Mouse (Mus musculus) lung, embryonic 16.5 days (tissue): ENCODE results near the gene Poc1a. TPM values are rescaled to one million over a fixed set of nuclear protein-coding genes. Genes with fewer than 3 reads are reported as not detected.

Experiments used
- ATAC-seq: fragments of 200-750 bp; cut with Nextera tagmentation; 2 replicates; pipeline ENCODE4 v1.8.0; 2017; ENCODE audit warnings: low read depth, mild to moderate bottlenecking, moderate library complexity
- H3K27ac ChIP-seq: fragments of 300-500 bp; sonication (generic); 2 replicates; pipeline ENCODE4 v1.5.1; 2014; ENCODE audit warnings: mild to moderate bottlenecking, control low read depth, low read length
- H3K27me3 ChIP-seq: fragments of 300-500 bp; sonication (generic); 2 replicates; pipeline ENCODE4 v1.6.1; 2014; ENCODE audit warnings: low read depth, low read length, mixed read lengths; ENCODE audit not compliant: control insufficient read depth, insufficient read depth
- H3K36me3 ChIP-seq: fragments of 300-500 bp; sonication (generic); 2 replicates; pipeline ENCODE4 v1.6.1; 2014; ENCODE audit warnings: low read length; ENCODE audit not compliant: control insufficient read depth, insufficient read depth
- H3K4me1 ChIP-seq: fragments of 300-500 bp; sonication (generic); replicated peaks from 2 replicates; pipeline ENCODE4 v1.6.1; 2014; ENCODE audit warnings: low read length, mixed read lengths; ENCODE audit not compliant: control insufficient read depth, insufficient read depth
- H3K4me2 ChIP-seq: fragments of 300-500 bp; sonication (generic); 2 replicates; pipeline ENCODE4 v1.6.1; 2014; ENCODE audit warnings: low read depth, low read length, control low read depth
- H3K4me3 ChIP-seq: fragments of 300-500 bp; sonication (generic); 2 replicates; pipeline ENCODE4 v1.5.1; 2014; ENCODE audit warnings: mild to moderate bottlenecking, low read length, control low read depth
- H3K9ac ChIP-seq: fragments of 300-500 bp; sonication (generic); 2 replicates; pipeline ENCODE4 v1.6.1; 2014; ENCODE audit warnings: low read length, control low read depth
- H3K9me3 ChIP-seq: fragments of 300-500 bp; sonication (generic); 2 replicates; pipeline ENCODE4 v1.6.1; 2016; ENCODE audit warnings: low read length; ENCODE audit not compliant: control insufficient read depth
- WGBS: fragments of 180-500 bp; shearing (Covaris S2); extraction: QIAGEN DNeasy Blood & Tissue Kit; methylation state at CpG from one replicate; pipeline ENCODE4 v1.1.7; 2014; 5-methylcytosine and 5-hydroxymethylcytosine counted together
- polyA plus RNA-seq: library from polyadenylated mRNA; unstranded; fragments of >200 nt; fragmentation: Nextera tagmentation; extraction: Ambion mirVana; gene quantifications from 2 replicates; pipeline ENCODE4 v1.2.1, GENCODE M21; 2015

Poc1a gene
- polyA plus RNA-seq, 1 experiment from 2014 or later, result 32.3 TPM

DNA sequence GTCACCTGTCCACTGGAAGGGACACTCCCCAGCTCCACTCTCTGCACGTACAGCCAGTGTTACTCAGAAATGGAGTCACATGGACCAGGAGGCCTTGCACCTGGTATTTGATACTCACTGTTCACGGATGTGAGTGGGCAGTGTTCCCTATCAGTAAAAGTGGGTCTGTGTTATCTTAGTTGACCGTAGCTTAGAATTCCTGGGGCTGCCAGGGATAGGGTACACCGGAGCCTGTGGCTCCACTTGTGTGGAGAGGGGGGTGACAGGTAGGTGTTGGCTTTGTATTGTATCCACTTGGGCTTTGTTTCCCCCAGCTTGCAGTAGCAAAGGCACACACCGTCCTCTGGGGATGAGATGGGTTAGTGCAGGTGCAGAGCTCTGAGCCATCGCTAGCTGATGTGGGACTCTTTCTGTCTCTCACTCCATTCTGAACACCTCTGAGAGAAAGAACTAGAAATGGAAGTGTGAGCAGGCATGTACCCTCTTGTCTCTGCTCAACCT is 22.6 kb downstream of the Poc1a start:
- Histone ChIP-seq H3K27ac (peak overlapping the region; percentile 17; the same call in 1 of the 2 replicates), H3K4me2 (no peak overlapping the region), H3K9me3 (no peaks in the 10 kb centered on the region), H3K4me1 (peaks cover 20% of the 10 kb centered on the region), H3K27me3 (no peaks in the 10 kb centered on the region), H3K4me3 (no peak overlapping the region), H3K9ac (no peak overlapping the region), H3K36me3 (peaks cover 3% of the 10 kb centered on the region; the same call in 1 of the 2 replicates)
- 66% methylated on average over 6 of the region's 6 CpGs for WGBS
- ATAC-seq, result peak; percentile 19; the same call in 1 of the 2 replicates

DNA sequence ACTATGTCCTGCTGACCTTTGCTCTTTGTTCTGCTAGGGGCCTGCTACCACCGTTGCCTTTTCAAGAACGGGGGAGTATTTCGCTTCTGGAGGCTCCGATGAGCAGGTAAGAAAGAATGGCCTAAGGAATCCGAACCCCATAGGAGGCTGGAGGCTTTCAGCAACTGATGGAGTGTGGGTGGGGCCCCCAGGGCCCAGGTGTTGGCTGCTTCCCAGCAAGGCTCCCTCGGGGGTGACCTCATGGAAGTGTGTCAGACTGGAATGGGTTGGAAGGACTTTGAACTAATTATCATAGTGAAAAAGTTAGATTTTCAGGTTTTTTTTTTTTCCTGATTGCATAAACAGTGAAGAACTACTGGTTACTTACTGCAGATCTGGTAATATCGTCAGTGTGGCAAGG is 24.4 kb downstream of the Poc1a start:
- no peak for ATAC-seq
- H3K4me1 ChIP-seq, result peaks cover 20% of the 10 kb centered on the region
- H3K9me3 ChIP-seq, result no peaks in the 10 kb centered on the region
- H3K9ac ChIP-seq, result 0 out of 2 replicates have a peak overlapping the region, but pooled peaks have one; percentile 19
- H3K27me3 ChIP-seq, result no peaks in the 10 kb centered on the region
- peaks cover 3% of the 10 kb centered on the region; the same call in 1 of the 2 replicates for H3K36me3 ChIP-seq
- H3K4me2 ChIP-seq, result no peak overlapping the region
- WGBS, result 58% methylated on average over 7 of the region's 7 CpGs
- H3K27ac ChIP-seq, result no peak overlapping the region
- H3K4me3 ChIP-seq, result no peak overlapping the region

DNA sequence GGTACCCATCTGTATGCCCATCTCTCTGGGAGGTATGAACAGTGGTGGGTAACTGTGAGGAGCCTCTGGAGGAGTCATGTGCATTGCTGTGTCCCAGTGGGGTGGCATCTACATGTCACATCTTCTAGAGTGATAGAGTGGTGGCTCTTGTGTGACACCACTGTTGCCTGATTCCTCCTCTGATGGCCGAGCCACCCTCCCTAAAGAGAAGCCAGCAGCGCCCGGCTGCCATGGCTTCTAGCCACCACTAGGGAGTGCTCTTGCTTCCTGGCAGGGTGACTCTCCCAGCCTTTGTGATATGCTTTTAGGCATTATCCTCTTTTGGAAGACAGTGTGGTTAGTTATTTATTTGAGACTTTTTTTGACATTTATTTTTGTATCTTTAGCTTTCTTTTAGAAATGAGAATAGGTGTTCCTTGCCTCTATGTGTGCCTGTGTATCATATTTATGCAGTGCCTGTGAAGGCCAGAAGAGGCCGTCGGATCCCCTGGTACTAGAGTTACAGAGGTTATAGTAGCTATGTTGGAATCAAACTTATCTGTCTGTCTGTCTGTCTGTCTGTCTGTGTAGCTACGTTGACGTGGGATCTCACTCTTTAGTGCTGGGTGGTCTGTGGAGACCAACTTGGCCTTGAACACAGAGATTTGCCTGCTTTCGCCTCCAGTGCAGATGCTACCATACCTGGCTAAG is 25.9 kb downstream of the Poc1a start:
- Histone ChIP-seq H3K27ac (no peak overlapping the region), H3K4me2 (no peak overlapping the region), H3K36me3 (peaks cover 3% of the 10 kb centered on the region; the same call in 1 of the 2 replicates), H3K4me3 (no peak overlapping the region), H3K4me1 (peaks cover 20% of the 10 kb centered on the region), H3K9me3 (no peaks in the 10 kb centered on the region), H3K27me3 (no peaks in the 10 kb centered on the region), H3K9ac (no peak overlapping the region)
- WGBS, result 47% methylated on average over 8 of the region's 8 CpGs
- peak; percentile 27; the same call in 1 of the 2 replicates for ATAC-seq

DNA sequence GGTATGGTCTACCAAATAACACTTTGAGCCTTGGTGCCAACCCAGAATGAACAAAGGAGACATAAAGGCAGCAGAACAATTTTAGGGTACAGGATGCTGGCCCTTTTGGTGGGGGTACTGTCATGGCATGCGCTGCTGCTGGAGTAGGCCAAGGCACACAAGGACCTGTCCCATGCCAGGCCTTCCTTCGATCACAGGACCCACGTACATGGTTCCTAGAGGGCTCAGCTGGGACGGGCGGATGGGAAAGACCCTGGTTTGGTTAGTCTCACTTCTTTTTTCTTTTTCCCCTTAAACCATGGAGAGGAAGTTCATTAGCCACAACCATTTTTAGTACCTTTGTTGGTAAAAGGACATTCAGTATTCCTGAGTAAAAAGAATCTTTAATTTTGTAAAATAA is 27.3 kb downstream of the Poc1a start:
- Histone ChIP-seq H3K4me3 (no peak overlapping the region), H3K4me1 (peaks cover 8% of the 10 kb centered on the region), H3K36me3 (peaks cover 3% of the 10 kb centered on the region; the same call in 1 of the 2 replicates), H3K27ac (no peak overlapping the region), H3K4me2 (no peak overlapping the region), H3K9ac (no peak overlapping the region), H3K27me3 (no peaks in the 10 kb centered on the region), H3K9me3 (no peaks in the 10 kb centered on the region)
- WGBS, result 84% methylated on average over 5 of the region's 5 CpGs
- no peak for ATAC-seq

DNA sequence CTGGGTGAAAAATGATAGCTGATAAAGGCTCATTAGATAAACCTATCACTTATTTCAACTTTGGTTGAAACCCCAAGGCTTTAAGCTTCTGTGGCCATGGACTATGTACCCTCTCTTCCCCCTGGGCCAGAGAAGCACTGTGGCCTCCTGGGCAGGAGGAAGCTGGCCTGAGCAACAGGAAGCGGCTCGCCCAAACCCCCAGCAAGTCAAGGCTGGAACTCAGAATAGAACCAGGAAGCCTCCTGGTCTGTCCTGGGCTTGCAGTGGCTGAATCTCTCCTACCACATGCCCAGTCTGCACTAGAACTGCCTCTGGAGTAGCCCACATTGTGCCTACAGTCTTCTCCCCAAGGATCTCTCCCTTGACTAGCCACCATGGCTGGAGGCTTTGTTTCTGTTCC is 27.7 kb downstream of the Poc1a start:
- no peaks in the 10 kb centered on the region for H3K9me3 ChIP-seq
- H3K27me3 ChIP-seq, result no peaks in the 10 kb centered on the region
- peaks cover 3% of the 10 kb centered on the region; the same call in 1 of the 2 replicates for H3K36me3 ChIP-seq
- 0 out of 2 replicates have a peak overlapping the region, but pooled peaks have one; percentile 21 for H3K27ac ChIP-seq
- no peak overlapping the region for H3K4me3 ChIP-seq
- no peak overlapping the region for H3K4me2 ChIP-seq
- H3K4me1 ChIP-seq, result peaks cover 5% of the 10 kb centered on the region
- WGBS, result 72% methylated on average over 2 of the region's 2 CpGs
- no peak for ATAC-seq
- H3K9ac ChIP-seq, result peak overlapping the region; percentile 47

- Histone ChIP-seq H3K9ac (peak overlapping the region; percentile 47), H3K9me3 (no peaks in the 10 kb centered on the region), H3K27me3 (no peaks in the 10 kb centered on the region), H3K4me1 (peaks cover 4% of the 10 kb centered on the region; the same call in 1 of the 2 replicates), H3K27ac (0 out of 2 replicates have a peak overlapping the region, but pooled peaks have one; percentile 21), H3K4me3 (no peak overlapping the region), H3K4me2 (no peak overlapping the region), H3K36me3 (peaks cover 3% of the 10 kb centered on the region; the same call in 1 of the 2 replicates)
- ATAC-seq, result no peak
- 84% methylated on average over 5 of the region's 5 CpGs for WGBS
Observed at GRCm38 (mm10) chr9:106308983-106309382, 28.1 kb downstream of the Poc1a start.

- H3K9ac ChIP-seq, result no peak overlapping the region
- no peak overlapping the region for H3K27ac ChIP-seq
- 70% methylated on average over 3 of the region's 3 CpGs for WGBS
- H3K4me3 ChIP-seq, result no peak overlapping the region
- H3K4me2 ChIP-seq, result no peak overlapping the region
- ATAC-seq, result no peak
- H3K36me3 ChIP-seq, result peaks cover 3% of the 10 kb centered on the region; the same call in 1 of the 2 replicates
- H3K4me1 ChIP-seq, result peaks cover 3% of the 10 kb centered on the region; the same call in 1 of the 2 replicates
- no peaks in the 10 kb centered on the region for H3K27me3 ChIP-seq
- no peaks in the 10 kb centered on the region for H3K9me3 ChIP-seq
Observed at GRCm38 (mm10) chr9:106309859-106310258, 29.0 kb downstream of the Poc1a start.

- no peak overlapping the region for H3K4me2 ChIP-seq
- 74% methylated on average over 10 of the region's 10 CpGs for WGBS
- ATAC-seq, result no peak
- H3K9me3 ChIP-seq, result no peaks in the 10 kb centered on the region
- no peaks in the 10 kb centered on the region for H3K27me3 ChIP-seq
- H3K9ac ChIP-seq, result no peak overlapping the region
- no peak overlapping the region for H3K4me3 ChIP-seq
- H3K36me3 ChIP-seq, result peaks cover 3% of the 10 kb centered on the region; the same call in 1 of the 2 replicates
- no peaks in the 10 kb centered on the region for H3K4me1 ChIP-seq
- H3K27ac ChIP-seq, result no peak overlapping the region
Observed at GRCm38 (mm10) chr9:106311625-106312191, 30.8 kb downstream of the Poc1a start.

- no peak overlapping the region for H3K4me2 ChIP-seq
- ATAC-seq, result peak; percentile 50; the same call in 1 of the 2 replicates
- peaks cover 2% of the 10 kb centered on the region; the same call in 1 of the 2 replicates for H3K36me3 ChIP-seq
- 69% methylated on average over 7 of the region's 7 CpGs for WGBS
- peaks cover 4% of the 10 kb centered on the region for H3K4me1 ChIP-seq
- no peak overlapping the region for H3K9ac ChIP-seq
- H3K27ac ChIP-seq, result peak overlapping the region; percentile 34; the same call in 1 of the 2 replicates
- no peak overlapping the region for H3K4me3 ChIP-seq
- H3K27me3 ChIP-seq, result no peaks in the 10 kb centered on the region
- no peaks in the 10 kb centered on the region for H3K9me3 ChIP-seq
Observed at GRCm38 (mm10) chr9:106312950-106313360, 32.1 kb downstream of the Poc1a start.
